Mouse (Mus musculus): ENCODE data around the gene Mapt. TPM values are rescaled to one million over a fixed set of nuclear protein-coding genes. Genes with fewer than 3 reads are reported as not detected.
A peak's percentile ranks its signal among the peaks of the same experiment; 100 is the strongest.

Mapt gene
- polyA plus RNA-seq, 1 experiment from 2014 or later, result 17.0 TPM

- H3K27me3 ChIP-seq (replicated peaks), result no peaks in the 10 kb centered on the region
- no peak overlapping the region for H3K4me3 ChIP-seq (replicated peaks)
- H3K27ac ChIP-seq, result no peak overlapping the region
- ATAC-seq, result no peak
- H3K4me2 ChIP-seq (replicated peaks), result no peak overlapping the region
- no peaks in the 10 kb centered on the region for H3K36me3 ChIP-seq
- WGBS, result 78% methylated on average over 6 of the region's 6 CpGs
- peaks cover 4% of the 10 kb centered on the region for H3K4me1 ChIP-seq (replicated peaks)
- no peaks in the 10 kb centered on the region for H3K9me3 ChIP-seq
- no peak overlapping the region for H3K9ac ChIP-seq
These were observed 33.5 kb downstream of the Mapt start for GRCm38 (mm10) chr11:104264683-104265082.

DNA sequence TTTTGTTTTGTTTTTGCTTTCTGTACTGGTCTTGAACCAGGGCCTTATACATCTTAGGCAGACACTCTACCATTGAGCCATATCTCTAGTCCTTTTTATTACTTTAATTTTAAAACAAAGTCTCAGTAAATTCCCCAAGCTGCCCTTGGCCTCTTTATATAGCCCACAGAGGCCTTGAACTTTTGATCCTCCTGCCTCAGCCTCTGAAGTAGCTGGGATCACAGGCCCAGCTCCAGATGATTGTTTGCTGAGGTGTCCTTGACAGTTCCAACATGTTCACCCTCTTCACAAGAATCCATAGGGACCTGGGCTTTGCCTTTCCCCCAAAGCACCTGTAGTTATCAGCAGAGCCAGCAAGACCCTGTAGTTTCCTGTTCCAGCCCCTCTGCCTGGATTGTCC, 34.5 kb downstream of the Mapt start:
- ATAC-seq, result no peak
- Histone ChIP-seq H3K27me3 (replicated peaks) (no peaks in the 10 kb centered on the region), H3K9me3 (no peaks in the 10 kb centered on the region), H3K4me3 (replicated peaks) (no peak overlapping the region), H3K36me3 (no peaks in the 10 kb centered on the region), H3K9ac (no peak overlapping the region), H3K4me1 (replicated peaks) (peaks cover 4% of the 10 kb centered on the region), H3K27ac (no peak overlapping the region), H3K4me2 (replicated peaks) (no peak overlapping the region)

- 82% methylated on average over 11 of the region's 11 CpGs for WGBS
- no peak for ATAC-seq
- no peak overlapping the region for H3K27ac ChIP-seq
- H3K4me2 ChIP-seq (replicated peaks), result no peak overlapping the region
- no peaks in the 10 kb centered on the region for H3K36me3 ChIP-seq
- H3K9me3 ChIP-seq, result no peaks in the 10 kb centered on the region
- peaks cover 4% of the 10 kb centered on the region for H3K4me1 ChIP-seq (replicated peaks)
- no peak overlapping the region for H3K9ac ChIP-seq
- no peak overlapping the region for H3K4me3 ChIP-seq (replicated peaks)
- no peaks in the 10 kb centered on the region for H3K27me3 ChIP-seq (replicated peaks)
These were observed 36.2 kb downstream of the Mapt start for GRCm38 (mm10) chr11:104267380-104267779.

DNA sequence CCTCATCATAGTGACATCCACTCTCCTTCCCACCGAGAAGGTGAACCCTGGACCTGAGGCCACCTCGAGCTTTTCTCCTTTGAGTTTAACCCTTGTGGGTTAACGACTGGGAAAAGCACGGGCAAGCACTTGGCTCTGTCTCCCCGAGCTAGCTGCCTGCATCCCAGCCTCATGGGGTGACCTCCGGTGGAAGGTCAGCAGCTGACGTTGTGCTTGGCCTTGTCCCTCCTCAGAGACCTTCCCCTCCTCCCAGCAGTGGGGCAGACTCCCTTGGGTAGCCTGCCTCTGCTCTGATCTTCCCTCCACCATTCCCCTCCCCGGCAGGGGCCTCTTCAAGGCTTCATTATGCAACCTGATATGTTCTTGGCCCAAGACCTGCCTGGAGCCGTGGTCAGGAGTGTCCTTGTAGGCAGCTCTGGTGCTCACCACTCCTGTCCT, 38.2 kb downstream of the Mapt start:
- peak; percentile 41; the same call in 1 of the 2 replicates for ATAC-seq
- H3K27me3 ChIP-seq (replicated peaks), result no peaks in the 10 kb centered on the region
- H3K36me3 ChIP-seq, result no peaks in the 10 kb centered on the region
- 38% methylated on average over 9 of the region's 9 CpGs for WGBS
- no peak overlapping the region for H3K27ac ChIP-seq
- no peak overlapping the region for H3K9ac ChIP-seq
- peaks cover 4% of the 10 kb centered on the region for H3K4me1 ChIP-seq (replicated peaks)
- H3K4me3 ChIP-seq (replicated peaks), result no peak overlapping the region
- H3K9me3 ChIP-seq, result no peaks in the 10 kb centered on the region
- no peak overlapping the region for H3K4me2 ChIP-seq (replicated peaks)

- H3K27me3 ChIP-seq (replicated peaks), result no peaks in the 10 kb centered on the region
- no peak overlapping the region for H3K9ac ChIP-seq
- 83% methylated on average over 3 of the region's 3 CpGs for WGBS
- H3K9me3 ChIP-seq, result no peaks in the 10 kb centered on the region
- ATAC-seq, result no peak
- no peak overlapping the region for H3K27ac ChIP-seq
- H3K36me3 ChIP-seq, result no peaks in the 10 kb centered on the region
- H3K4me1 ChIP-seq (replicated peaks), result peaks cover 4% of the 10 kb centered on the region
- H3K4me2 ChIP-seq (replicated peaks), result no peak overlapping the region
- no peak overlapping the region for H3K4me3 ChIP-seq (replicated peaks)
These were observed 39.3 kb downstream of the Mapt start for GRCm38 (mm10) chr11:104270452-104270851.

DNA sequence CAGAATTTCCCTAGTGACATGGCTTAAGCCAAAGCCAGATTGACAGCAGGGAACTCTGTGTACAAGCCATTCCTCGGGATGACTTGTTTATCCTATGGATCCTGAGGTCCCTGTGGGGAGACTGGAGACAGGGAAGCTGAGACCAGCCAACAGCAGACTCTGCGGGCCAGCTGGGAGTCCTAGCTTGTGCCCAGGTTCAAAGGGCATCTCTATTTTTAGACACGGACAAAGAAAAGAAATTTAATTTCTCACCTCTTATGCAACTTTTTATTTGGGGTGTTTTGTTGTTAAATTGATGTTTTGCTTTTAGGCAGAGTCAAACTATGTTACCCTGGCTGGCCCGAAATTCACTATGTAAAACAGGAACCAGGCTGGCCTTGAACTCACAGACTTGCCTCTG, 39.7 kb downstream of the Mapt start:
- 58% methylated on average over 4 of the region's 4 CpGs for WGBS
- H3K4me1 ChIP-seq (replicated peaks), result peaks cover 4% of the 10 kb centered on the region
- no peak for ATAC-seq

GRCm38 (mm10) chr11:104271876-104272275, 40.7 kb downstream of the Mapt start:
- Histone ChIP-seq H3K9ac (no peak overlapping the region), H3K4me2 (replicated peaks) (no peak overlapping the region), H3K27ac (no peak overlapping the region), H3K4me1 (replicated peaks) (peaks cover 4% of the 10 kb centered on the region), H3K27me3 (replicated peaks) (no peaks in the 10 kb centered on the region), H3K4me3 (replicated peaks) (no peak overlapping the region), H3K9me3 (no peaks in the 10 kb centered on the region), H3K36me3 (no peaks in the 10 kb centered on the region)
- ATAC-seq, result no peak
- 72% methylated on average over 6 of the region's 6 CpGs for WGBS

More for the DNA sequence above, 39.7 kb downstream of the Mapt start:
- no peak overlapping the region for H3K4me2 ChIP-seq (replicated peaks)
- H3K36me3 ChIP-seq, result no peaks in the 10 kb centered on the region
- no peaks in the 10 kb centered on the region for H3K9me3 ChIP-seq
- H3K9ac ChIP-seq, result no peak overlapping the region
- no peaks in the 10 kb centered on the region for H3K27me3 ChIP-seq (replicated peaks)
- H3K27ac ChIP-seq, result no peak overlapping the region
- no peak overlapping the region for H3K4me3 ChIP-seq (replicated peaks)

GRCm38 (mm10) chr11:104272352-104272751, 41.2 kb downstream of the Mapt start:
- Histone ChIP-seq H3K9me3 (no peaks in the 10 kb centered on the region), H3K36me3 (no peaks in the 10 kb centered on the region), H3K27me3 (replicated peaks) (no peaks in the 10 kb centered on the region), H3K4me2 (replicated peaks) (no peak overlapping the region), H3K27ac (no peak overlapping the region), H3K4me3 (replicated peaks) (no peak overlapping the region), H3K4me1 (replicated peaks) (peaks cover 4% of the 10 kb centered on the region), H3K9ac (no peak overlapping the region)
- no peak for ATAC-seq
- 80% methylated on average over 8 of the region's 8 CpGs for WGBS

DNA sequence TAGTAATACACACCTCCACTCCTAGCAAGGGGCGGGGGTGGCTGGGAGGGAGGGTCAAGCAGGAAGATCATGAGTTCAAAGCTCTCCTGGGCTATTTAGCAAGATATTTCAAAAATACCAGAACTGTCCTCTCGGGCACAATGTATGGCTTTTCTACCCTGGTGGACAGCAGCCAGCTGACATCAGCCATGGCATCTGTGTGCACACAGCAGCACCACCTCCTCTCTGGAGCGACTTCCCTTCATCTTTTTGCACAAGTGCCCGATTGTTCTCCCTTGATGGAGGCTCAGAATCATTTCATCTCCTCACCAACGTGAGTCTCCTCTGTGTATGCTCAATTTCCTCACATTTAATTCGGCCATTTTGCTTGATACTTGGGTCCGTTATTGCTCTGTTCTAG, 44.6 kb downstream of the Mapt start:
- H3K27me3 ChIP-seq (replicated peaks), result no peaks in the 10 kb centered on the region
- H3K4me2 ChIP-seq (replicated peaks), result no peak overlapping the region
- H3K4me1 ChIP-seq (replicated peaks), result peaks cover 7% of the 10 kb centered on the region; the same call in 1 of the 2 replicates
- no peak overlapping the region for H3K9ac ChIP-seq
- H3K36me3 ChIP-seq, result no peaks in the 10 kb centered on the region
- ATAC-seq, result no peak
- H3K9me3 ChIP-seq, result no peaks in the 10 kb centered on the region
- no peak overlapping the region for H3K27ac ChIP-seq
- no peak overlapping the region for H3K4me3 ChIP-seq (replicated peaks)
- WGBS, result 84% methylated on average over 7 of the region's 7 CpGs

GRCm38 (mm10) chr11:104278222-104278621, 47.0 kb downstream of the Mapt start:
- ATAC-seq, result peak; percentile 55
- no peak overlapping the region for H3K4me3 ChIP-seq (replicated peaks)

GRCm38 (mm10) chr11:104279049-104279448, 47.9 kb downstream of the Mapt start:
- no peak for ATAC-seq
- 63% methylated on average over 4 of the region's 4 CpGs for WGBS

More at GRCm38 (mm10) chr11:104278222-104278621, 47.0 kb downstream of the Mapt start:
- Histone ChIP-seq H3K27me3 (replicated peaks) (no peaks in the 10 kb centered on the region), H3K9ac (no peak overlapping the region), H3K27ac (no peak overlapping the region), H3K4me2 (replicated peaks) (peak overlapping the region; percentile 49), H3K9me3 (no peaks in the 10 kb centered on the region), H3K36me3 (no peaks in the 10 kb centered on the region), H3K4me1 (replicated peaks) (peaks cover 7% of the 10 kb centered on the region; the same call in 1 of the 2 replicates)
- 4% methylated on average over 20 of the region's 20 CpGs for WGBS

DNA sequence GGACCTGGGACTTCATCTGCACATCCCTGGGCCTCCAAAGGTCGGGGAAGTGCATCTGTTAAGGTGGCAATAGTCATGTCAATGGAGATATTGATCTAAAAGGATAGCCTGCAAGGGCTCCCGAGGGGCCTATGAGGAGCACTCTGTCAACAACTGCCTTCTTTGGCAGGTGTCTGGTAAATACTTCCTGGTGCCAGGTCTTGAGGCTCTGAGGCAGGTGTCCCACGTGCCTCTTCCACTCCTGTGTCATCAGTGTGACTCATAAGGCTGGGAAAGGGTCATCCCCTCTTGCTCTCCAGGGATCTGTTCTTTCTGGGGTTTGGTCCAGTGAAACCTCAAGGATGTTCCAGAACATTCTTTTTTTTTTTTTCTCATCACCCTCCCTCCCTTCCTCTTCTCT, 48.3 kb downstream of the Mapt start:
- ATAC-seq, result peak; percentile 58
- no peak overlapping the region for H3K4me3 ChIP-seq (replicated peaks)
- WGBS, result 35% methylated on average over 3 of the region's 3 CpGs
- no peaks in the 10 kb centered on the region for H3K36me3 ChIP-seq
- no peak overlapping the region for H3K4me2 ChIP-seq (replicated peaks)
- no peaks in the 10 kb centered on the region for H3K9me3 ChIP-seq
- H3K27me3 ChIP-seq (replicated peaks), result no peaks in the 10 kb centered on the region
- no peak overlapping the region for H3K9ac ChIP-seq
- peaks cover 7% of the 10 kb centered on the region; the same call in 1 of the 2 replicates for H3K4me1 ChIP-seq (replicated peaks)
- no peak overlapping the region for H3K27ac ChIP-seq

More at GRCm38 (mm10) chr11:104279049-104279448, 47.9 kb downstream of the Mapt start:
- Histone ChIP-seq H3K36me3 (no peaks in the 10 kb centered on the region), H3K27ac (no peak overlapping the region), H3K4me2 (replicated peaks) (no peak overlapping the region), H3K4me3 (replicated peaks) (no peak overlapping the region), H3K4me1 (replicated peaks) (peaks cover 7% of the 10 kb centered on the region; the same call in 1 of the 2 replicates), H3K9ac (no peak overlapping the region), H3K9me3 (no peaks in the 10 kb centered on the region), H3K27me3 (replicated peaks) (no peaks in the 10 kb centered on the region)

- ATAC-seq, result no peak
- Histone ChIP-seq H3K9me3 (no peaks in the 10 kb centered on the region), H3K27me3 (replicated peaks) (no peaks in the 10 kb centered on the region), H3K9ac (no peak overlapping the region), H3K27ac (no peak overlapping the region), H3K4me2 (replicated peaks) (no peak overlapping the region), H3K4me3 (replicated peaks) (no peak overlapping the region), H3K4me1 (replicated peaks) (peaks cover 7% of the 10 kb centered on the region; the same call in 1 of the 2 replicates), H3K36me3 (no peaks in the 10 kb centered on the region)
- WGBS, result 78% methylated on average over 5 of the region's 5 CpGs
These were observed 50.3 kb downstream of the Mapt start for GRCm38 (mm10) chr11:104281501-104281900.

Data from intestine, embryonic 15.5 days (tissue).